Mouse (Mus musculus): Measurements from ENCODE around the gene Morn5. TPM values are rescaled to one million over a fixed set of nuclear protein-coding genes. Genes with fewer than 3 reads are reported as not detected.

Gene Morn5
- polyA plus RNA-seq, 1 experiment from 2014 or later = not detected

- peak overlapping the region; percentile 85 for H3K4me2 ChIP-seq (replicated peaks; ENCODE audit: low read depth)
- peak overlapping the region; percentile 49 for H3K4me3 ChIP-seq (ENCODE audit: low read depth, low read length)
- H3K9me3 ChIP-seq (ENCODE audit: control insufficient read depth) = no peaks in the 10 kb centered on the region
- H3K4me1 ChIP-seq (replicated peaks; ENCODE audit: control insufficient read depth, insufficient read depth, low read length) = 0 out of 2 replicates have a peak, but pooled peaks cover 5% of the 10 kb centered on the region
- no peak overlapping the region for H3K27ac ChIP-seq (ENCODE audit: low read depth, low read length)
- no peak for TF ChIP-seq CTCF (IDR thresholded peaks at IDR 0.05; ENCODE audit: low read depth)
- peaks cover 72% of the 10 kb centered on the region for H3K27me3 ChIP-seq (replicated peaks; ENCODE audit: control insufficient read depth, insufficient read depth, low read length)
- WGBS = 3% methylated on average over 70 of the region's 70 CpGs
- peak; percentile 47 for ATAC-seq
- H3K9ac ChIP-seq (ENCODE audit: low read depth, low read length) = no peak overlapping the region
- H3K36me3 ChIP-seq (ENCODE audit: control insufficient read depth, insufficient read depth) = no peaks in the 10 kb centered on the region
These were observed 41.8 kb downstream of the Morn5 start for GRCm38 (mm10) chr2:36090853-36091741.

- H3K4me2 ChIP-seq (replicated peaks; ENCODE audit: low read depth) = no peak overlapping the region
- no peak overlapping the region for H3K4me3 ChIP-seq (ENCODE audit: low read depth, low read length)
- no peak for TF ChIP-seq CTCF (IDR thresholded peaks at IDR 0.05; ENCODE audit: low read depth)
- ATAC-seq = no peak
- H3K9me3 ChIP-seq (ENCODE audit: control insufficient read depth) = no peaks in the 10 kb centered on the region
- peaks cover 86% of the 10 kb centered on the region for H3K27me3 ChIP-seq (replicated peaks; ENCODE audit: control insufficient read depth, insufficient read depth, low read length)
- H3K36me3 ChIP-seq (ENCODE audit: control insufficient read depth, insufficient read depth) = no peaks in the 10 kb centered on the region
- WGBS = 14% methylated on average over 4 of the region's 4 CpGs
- 0 out of 2 replicates have a peak, but pooled peaks cover 5% of the 10 kb centered on the region for H3K4me1 ChIP-seq (replicated peaks; ENCODE audit: control insufficient read depth, insufficient read depth, low read length)
- H3K9ac ChIP-seq (ENCODE audit: low read depth, low read length) = no peak overlapping the region
- H3K27ac ChIP-seq (ENCODE audit: low read depth, low read length) = no peak overlapping the region
These were observed 43.5 kb downstream of the Morn5 start for GRCm38 (mm10) chr2:36092748-36093147.

- Histone ChIP-seq H3K4me1 (replicated peaks; ENCODE audit: control insufficient read depth, insufficient read depth, low read length) (0 out of 2 replicates have a peak, but pooled peaks cover 5% of the 10 kb centered on the region), H3K27me3 (replicated peaks; ENCODE audit: control insufficient read depth, insufficient read depth, low read length) (peaks cover 91% of the 10 kb centered on the region), H3K27ac (ENCODE audit: low read depth, low read length) (no peak overlapping the region), H3K4me2 (replicated peaks; ENCODE audit: low read depth) (no peak overlapping the region), H3K4me3 (ENCODE audit: low read depth, low read length) (no peak overlapping the region), H3K9me3 (ENCODE audit: control insufficient read depth) (no peaks in the 10 kb centered on the region), H3K36me3 (ENCODE audit: control insufficient read depth, insufficient read depth) (no peaks in the 10 kb centered on the region), H3K9ac (ENCODE audit: low read depth, low read length) (no peak overlapping the region)
- WGBS = 33% methylated on average over 7 of the region's 7 CpGs
- no peak for ATAC-seq
- TF ChIP-seq CTCF (IDR thresholded peaks at IDR 0.05; ENCODE audit: low read depth) = no peak
These were observed 44.0 kb downstream of the Morn5 start for GRCm38 (mm10) chr2:36093301-36093700.

GRCm38 (mm10) chr2:36093914-36094475 lies 44.7 kb downstream of the Morn5 start:
- no peak for TF ChIP-seq CTCF (IDR thresholded peaks at IDR 0.05; ENCODE audit: low read depth)
- Histone ChIP-seq H3K4me2 (replicated peaks; ENCODE audit: low read depth) (no peak overlapping the region), H3K27me3 (replicated peaks; ENCODE audit: control insufficient read depth, insufficient read depth, low read length) (peaks cover 98% of the 10 kb centered on the region), H3K9me3 (ENCODE audit: control insufficient read depth) (no peaks in the 10 kb centered on the region), H3K36me3 (ENCODE audit: control insufficient read depth, insufficient read depth) (no peaks in the 10 kb centered on the region), H3K27ac (ENCODE audit: low read depth, low read length) (no peak overlapping the region), H3K4me1 (replicated peaks; ENCODE audit: control insufficient read depth, insufficient read depth, low read length) (0 out of 2 replicates have a peak, but pooled peaks cover 5% of the 10 kb centered on the region), H3K9ac (ENCODE audit: low read depth, low read length) (no peak overlapping the region), H3K4me3 (ENCODE audit: low read depth, low read length) (no peak overlapping the region)
- WGBS = 13% methylated on average over 31 of the region's 31 CpGs
- ATAC-seq = no peak

- no peak overlapping the region for H3K4me3 ChIP-seq (ENCODE audit: low read depth, low read length)
- H3K36me3 ChIP-seq (ENCODE audit: control insufficient read depth, insufficient read depth) = no peaks in the 10 kb centered on the region
- H3K4me2 ChIP-seq (replicated peaks; ENCODE audit: low read depth) = no peak overlapping the region
- H3K4me1 ChIP-seq (replicated peaks; ENCODE audit: control insufficient read depth, insufficient read depth, low read length) = no peaks in the 10 kb centered on the region
- H3K9me3 ChIP-seq (ENCODE audit: control insufficient read depth) = no peaks in the 10 kb centered on the region
- WGBS = 10% methylated on average over 18 of the region's 18 CpGs
- TF ChIP-seq CTCF (IDR thresholded peaks at IDR 0.05; ENCODE audit: low read depth) = no peak
- H3K9ac ChIP-seq (ENCODE audit: low read depth, low read length) = no peak overlapping the region
- H3K27me3 ChIP-seq (replicated peaks; ENCODE audit: control insufficient read depth, insufficient read depth, low read length) = peaks cover 97% of the 10 kb centered on the region
- no peak overlapping the region for H3K27ac ChIP-seq (ENCODE audit: low read depth, low read length)
- ATAC-seq = no peak
These were observed 48.0 kb downstream of the Morn5 start for GRCm38 (mm10) chr2:36097129-36097815.

GRCm38 (mm10) chr2:36098021-36098420 lies 48.8 kb downstream of the Morn5 start:
- no peak for TF ChIP-seq CTCF (IDR thresholded peaks at IDR 0.05; ENCODE audit: low read depth)
- Histone ChIP-seq H3K4me3 (ENCODE audit: low read depth, low read length) (no peak overlapping the region), H3K4me2 (replicated peaks; ENCODE audit: low read depth) (no peak overlapping the region), H3K36me3 (ENCODE audit: control insufficient read depth, insufficient read depth) (no peaks in the 10 kb centered on the region), H3K4me1 (replicated peaks; ENCODE audit: control insufficient read depth, insufficient read depth, low read length) (no peaks in the 10 kb centered on the region), H3K9me3 (ENCODE audit: control insufficient read depth) (no peaks in the 10 kb centered on the region), H3K27me3 (replicated peaks; ENCODE audit: control insufficient read depth, insufficient read depth, low read length) (peaks cover 97% of the 10 kb centered on the region), H3K27ac (ENCODE audit: low read depth, low read length) (no peak overlapping the region), H3K9ac (ENCODE audit: low read depth, low read length) (no peak overlapping the region)
- 14% methylated on average over 5 of the region's 5 CpGs for WGBS
- no peak for ATAC-seq

All from intestine, postnatal 0 days (tissue).